Mouse (Mus musculus) adrenal gland, postnatal 36 days (tissue): ENCODE measurements at regions not wholly inside any gene's neighbourhood (a gene's known extent, or its start where the extent isn't known, plus 50 kb on each side); places are given as distances from the start of the nearest gene placed in this dataset.

ENCODE experiments used
- DNase-seq, 2 experiments: peaks; one replicate each; pipeline ENCODE4 v3.0.0; 2021; ENCODE audit warnings: mixed read lengths in 1 of 2

DNA sequence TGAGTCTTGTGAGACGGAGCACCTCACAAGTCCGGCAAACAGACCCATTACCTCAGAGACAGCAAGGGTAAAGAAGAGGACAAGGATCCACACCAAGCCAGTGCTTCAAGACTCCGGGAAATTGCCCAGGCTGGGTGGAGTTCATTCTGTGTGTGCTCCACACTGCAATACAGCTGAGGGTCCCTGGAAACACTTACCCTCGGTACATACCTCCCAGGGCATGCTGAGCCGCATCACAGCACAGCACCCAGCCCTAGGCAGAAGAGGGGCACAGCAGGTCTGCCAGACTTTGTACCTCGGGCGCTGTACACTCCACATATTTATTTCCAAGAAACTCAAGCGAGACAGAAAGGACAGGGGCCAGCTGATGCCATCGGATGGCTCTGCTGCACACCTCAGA lies 54.5 kb upstream of the Cmc1 start:
- DNase-seq = no peak

DNA sequence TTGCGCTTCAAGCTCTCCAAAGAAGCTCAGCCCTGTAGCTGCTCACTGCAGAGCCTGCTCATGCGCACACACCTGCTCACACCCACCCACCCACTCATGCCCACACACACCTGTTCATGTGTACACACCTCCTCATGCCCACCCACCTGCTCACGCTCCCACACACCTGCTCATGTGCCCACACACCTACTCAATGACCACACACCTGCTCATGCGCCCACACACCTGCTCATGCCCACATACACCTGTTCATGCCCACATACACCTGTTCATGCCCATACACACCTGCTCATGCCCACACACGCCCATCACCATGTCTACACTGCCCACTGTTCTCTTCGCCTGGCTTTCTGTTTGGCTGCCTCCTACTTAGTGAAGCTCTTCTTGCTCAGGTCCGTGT lies 56.5 kb upstream of the Cmc1 start:
- DNase-seq = no peak

DNA sequence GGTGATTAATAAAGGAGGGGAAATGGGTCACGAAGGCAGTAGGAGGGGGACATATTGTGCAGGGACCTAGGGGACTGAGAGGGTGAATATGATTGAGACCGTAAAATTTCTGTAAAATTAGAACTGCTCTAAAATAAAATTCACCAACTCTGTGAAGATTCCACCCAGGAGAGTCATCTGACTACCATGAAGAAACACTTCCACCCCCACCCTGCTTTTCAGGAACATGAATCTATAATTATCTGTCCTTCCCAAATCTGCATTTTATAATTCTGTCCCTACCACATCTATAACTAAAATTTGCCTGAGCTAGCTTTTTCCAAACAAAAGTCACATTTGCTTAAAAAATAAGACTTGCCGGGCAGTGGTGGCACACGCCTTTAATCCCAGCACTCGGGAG lies 69.7 kb upstream of the Cmc1 start:
- no peak for DNase-seq

DNA sequence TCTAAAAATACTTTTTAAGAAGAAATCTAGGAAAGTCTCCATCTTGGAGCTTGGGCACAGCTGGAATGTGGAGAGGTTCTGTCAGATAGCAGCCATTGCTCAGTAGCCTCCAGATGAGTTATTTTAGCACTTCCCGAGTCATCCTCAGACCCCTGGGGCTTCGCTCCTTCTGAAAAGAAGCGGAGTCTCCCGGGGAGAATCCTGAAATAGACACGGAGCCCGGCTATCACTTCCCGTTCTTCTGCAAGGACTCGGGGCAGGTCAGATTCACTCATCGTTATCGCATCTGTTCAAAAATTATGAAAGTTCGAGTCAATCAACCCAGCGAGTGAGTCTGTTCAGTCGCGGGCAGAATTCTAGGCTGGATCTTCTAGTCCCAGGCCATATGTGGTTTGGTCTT lies 71.2 kb upstream of the Cmc1 start:
- no peak for DNase-seq

DNA sequence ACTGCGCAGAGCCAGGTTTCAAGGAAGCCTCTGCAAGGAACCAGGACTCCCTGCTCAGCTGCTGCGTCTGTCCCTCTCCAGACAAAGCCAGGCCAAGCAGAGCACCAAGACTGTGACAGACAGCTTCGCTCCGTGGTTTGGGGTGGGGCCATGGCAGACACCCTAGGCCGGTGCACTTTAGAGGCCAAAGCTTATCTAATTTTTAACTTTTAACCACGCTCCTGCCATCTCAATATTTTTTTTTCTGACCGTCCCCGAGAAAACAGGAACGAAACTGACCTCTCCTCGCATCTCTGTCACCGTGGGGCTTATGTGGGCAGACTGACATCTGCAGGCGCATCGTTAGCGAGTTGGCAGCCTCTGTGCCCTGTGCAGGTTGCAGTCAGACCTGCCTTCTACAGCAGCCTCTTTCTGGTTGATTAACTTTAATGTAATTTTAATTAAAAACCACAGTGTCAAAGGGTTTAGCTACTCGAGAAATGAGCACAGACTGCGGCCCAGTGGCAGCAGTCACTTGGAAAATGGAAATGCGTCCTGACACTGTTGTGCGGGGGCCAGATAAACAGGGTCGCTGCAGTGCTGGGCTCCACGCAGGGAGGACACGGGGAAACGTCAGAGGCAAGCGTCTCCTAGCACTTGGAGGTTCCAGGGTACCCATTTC lies 77.6 kb upstream of the Cmc1 start:
- DNase-seq = no peak

DNA sequence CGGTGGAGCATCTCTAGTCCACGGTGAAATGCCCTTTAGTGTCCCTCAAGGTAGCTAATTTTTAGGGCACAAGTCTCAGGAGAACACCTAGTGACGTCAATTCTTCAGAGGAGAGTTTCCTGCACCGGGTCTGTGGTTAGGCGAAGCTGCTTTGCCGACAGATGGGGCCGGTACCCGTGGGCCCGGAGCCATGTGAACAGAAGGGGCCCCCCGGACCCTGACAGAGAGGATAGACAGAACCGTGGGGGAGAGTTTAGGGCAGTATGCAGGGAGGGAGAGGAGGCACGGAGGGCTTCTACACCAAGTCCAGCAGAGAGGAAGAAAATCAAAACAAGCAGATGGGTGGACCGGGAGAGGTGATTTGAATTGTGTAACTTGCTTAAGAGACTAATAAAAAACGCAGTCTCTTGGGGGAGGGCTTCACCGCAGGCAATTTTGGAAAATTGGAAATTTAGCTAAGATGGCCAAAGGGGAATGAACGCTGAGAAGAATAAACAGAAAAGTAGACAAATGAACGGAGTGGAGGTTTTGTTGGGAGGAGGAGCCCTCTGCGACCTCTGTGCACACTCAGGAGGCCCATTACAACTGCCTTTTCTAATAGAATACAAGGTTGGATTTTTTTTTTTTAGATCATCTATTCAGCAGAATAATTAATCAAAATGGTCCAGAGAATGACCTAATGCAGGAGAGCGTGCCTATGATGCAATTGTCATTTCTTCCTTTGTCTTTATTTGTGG lies 78.9 kb upstream of the Cmc1 start:
- no peak for DNase-seq

DNA sequence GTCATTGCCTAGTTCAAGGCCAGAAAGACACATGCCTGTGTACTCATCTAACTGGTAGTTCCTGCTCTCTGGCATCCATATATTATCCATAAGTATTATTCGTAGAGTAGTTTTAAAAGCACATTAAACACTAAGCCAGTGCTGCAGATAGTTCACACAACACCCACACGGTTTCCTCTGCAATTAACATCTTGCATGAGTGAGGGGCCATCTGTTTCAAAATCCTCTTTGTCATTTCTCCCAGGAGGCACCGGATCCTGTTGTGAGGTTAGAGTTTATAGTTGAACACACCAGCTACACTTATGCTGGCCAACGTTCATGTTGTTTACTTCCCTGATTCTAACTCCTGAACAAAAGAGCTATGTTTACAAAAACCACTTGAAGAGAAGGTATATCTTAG lies 90.7 kb upstream of the Cmc1 start:
- DNase-seq = no peak

DNA sequence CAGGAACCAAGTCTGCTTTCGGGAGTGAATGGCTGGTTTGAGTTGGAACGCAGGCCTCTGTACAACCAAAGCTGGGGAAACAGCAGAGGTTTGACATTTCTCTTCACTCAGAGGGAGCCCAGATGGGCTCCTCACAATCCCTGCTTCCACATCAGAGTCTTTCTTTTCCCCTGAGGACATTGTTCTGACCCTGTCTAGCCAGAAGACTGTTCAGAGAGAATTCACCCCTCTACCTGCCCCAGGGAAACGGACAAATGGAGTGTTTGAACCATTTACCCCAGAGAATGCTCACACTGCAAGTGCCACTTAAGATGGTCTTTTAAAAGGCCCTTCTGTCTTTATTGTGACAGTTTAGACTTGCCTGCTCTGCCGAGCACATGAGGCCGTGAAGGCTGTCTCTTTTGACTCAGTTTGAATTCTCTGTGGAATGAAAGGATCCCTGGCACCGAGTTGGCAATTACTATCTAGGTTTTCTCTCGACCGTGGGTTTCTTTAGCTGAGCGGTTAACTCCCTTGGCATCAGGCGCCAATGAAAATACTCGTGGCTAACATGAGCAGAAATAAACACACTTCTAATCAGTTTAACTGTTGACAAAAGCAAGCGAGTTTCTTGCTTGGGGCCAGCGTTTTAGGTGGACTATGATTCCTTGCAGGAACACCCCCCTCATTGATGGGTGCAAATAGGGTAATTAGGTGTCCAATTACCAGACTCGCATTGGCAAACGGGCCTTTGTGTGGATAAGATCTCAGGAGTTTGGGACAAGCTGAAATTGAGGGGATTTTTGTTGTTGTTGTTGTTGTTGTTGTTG lies 97.0 kb upstream of the Cmc1 start:
- DNase-seq = no peak

DNA sequence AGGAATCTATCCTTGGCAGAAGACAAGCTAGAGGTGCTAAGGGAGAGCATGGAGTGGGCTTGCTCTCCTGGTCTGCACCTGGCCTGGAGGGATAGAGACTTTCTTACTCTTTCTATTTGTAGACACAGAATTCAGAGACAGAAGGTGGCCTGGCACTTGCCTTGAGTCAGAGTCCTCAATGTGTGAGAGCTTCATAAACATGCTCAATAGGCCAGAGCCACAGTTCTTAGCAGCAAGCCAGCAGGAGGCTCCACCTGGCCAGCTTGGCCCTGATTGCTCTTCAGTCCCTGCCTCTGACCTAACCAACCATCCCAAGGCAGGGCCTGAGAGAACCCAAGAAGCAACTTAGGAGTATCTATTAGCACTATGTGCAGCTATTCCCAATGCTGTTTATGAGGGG lies 103.9 kb upstream of the Cmc1 start:
- DNase-seq = no peak

DNA sequence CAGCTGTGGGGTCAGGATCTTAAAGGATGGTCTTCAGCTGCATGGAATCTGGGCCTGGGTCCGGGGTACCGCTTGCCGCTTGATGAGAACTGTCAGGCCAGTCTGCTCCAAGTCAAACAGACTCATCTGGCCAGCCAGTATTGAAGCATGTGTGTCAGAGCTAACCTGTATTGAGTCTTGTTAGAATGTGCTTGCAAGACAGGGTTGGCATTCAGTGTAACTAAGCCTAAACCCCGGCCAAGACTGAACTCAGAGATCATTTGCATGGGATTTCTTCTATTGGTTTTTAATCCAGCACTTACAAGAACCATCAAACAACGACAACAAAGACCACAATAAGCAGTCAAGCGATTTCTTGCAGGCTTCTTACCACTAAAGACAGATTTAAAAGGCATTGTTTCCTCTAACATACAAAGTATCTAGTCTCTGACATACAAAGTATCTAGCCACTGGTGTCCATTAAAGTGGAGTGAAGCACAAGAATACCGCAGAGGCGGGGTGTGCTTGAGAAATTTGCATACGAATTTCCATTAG lies 105.3 kb upstream of the Cmc1 start:
- DNase-seq = no peak

DNA sequence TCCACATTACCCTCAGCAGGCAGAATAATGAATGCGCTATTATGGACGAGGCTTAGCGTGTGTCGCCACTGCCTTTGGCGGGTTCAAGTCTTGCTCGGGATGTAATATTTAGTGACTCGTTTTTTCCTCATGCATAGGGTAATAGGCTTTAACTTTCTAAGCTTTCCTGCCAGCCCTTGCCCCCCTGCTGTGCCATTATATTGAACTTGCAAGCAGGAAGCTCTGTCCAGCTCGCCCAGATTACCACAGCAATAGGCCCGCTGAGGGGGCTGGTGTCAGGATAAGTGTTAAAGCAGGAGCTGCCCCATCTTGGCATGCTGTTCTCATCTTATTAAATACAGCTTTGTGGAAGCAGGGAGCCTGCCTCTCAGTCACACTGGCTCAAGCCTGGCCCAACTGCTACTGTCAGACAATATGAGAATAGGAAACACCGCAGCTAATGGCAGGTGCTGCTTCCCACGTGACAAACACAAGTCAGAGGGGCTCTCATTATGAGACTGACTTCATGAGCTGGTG lies 105.8 kb upstream of the Cmc1 start:
- DNase-seq = no peak

DNA sequence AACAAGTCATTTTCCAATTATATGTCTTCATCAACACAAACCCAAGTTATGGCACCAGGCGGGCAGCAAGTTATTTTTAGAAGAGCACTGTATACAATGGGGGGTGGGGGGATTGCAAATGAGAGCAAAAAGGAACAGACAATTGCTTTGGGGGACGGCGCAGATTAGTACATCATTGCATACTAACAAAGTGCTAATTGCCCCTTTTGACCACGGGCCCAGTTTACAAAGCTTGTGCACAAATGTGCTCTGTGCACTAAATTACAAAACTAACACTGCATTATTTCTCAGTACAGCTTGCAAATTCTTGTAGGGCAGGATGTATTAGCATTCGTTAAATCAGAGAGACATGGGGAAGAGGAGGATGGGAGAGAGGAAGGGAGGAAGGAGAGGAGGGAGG lies 116.3 kb upstream of the Cmc1 start:
- no peak for DNase-seq

DNA sequence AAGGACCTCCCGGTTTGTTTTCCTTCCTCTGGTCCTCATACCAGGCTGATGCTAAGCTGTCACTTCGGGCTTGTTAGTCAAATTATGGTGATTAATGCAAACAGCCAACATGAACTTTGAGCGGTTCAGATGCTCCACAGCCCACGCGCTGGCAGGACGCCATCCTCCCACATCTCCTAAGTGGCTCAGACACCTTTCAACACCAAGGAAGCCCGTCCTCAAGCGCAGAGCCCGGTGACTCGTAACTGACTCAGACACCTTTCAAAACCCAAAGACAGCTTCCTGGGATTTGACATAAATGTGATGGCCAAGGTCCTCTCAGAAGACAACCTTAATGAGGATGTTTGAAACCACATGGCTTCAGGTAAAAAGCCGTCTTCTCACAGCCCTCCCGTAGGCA lies 121.7 kb upstream of the Cmc1 start:
- no peak for DNase-seq

DNA sequence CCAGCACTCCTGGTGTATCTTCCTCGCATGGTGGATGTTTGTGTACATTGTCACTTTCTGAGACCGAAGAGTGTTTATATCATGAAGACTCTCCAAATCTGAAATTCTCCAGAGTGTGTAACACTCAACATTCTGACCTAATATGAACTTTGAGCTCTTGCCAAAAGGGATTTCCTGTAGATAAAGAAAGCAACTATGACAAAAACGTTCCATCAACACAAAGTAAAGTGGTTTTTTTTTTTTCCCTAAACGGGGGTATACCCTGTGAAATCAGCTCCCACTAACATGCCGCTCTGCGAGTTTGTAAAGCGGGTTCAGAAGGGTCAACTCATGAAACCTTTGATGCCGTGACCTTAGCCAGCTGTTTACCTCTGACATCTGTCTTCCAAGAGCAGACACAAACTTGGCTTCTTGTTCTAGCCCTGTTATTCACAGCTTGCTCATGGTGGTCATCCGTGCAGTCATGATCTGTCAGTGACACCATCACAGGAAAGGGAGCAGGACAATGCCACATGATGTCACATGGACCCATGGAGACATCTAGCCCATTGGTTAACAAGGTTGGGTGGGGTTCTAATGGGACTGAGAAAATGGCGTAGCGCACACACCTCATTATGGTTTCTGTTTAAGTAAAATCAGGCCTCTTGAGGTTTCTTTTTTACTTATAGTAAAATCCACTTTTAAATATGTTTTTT lies 122.9 kb upstream of the Cmc1 start:
- DNase-seq = peak in 1 of 2 experiments; percentile 8

DNA sequence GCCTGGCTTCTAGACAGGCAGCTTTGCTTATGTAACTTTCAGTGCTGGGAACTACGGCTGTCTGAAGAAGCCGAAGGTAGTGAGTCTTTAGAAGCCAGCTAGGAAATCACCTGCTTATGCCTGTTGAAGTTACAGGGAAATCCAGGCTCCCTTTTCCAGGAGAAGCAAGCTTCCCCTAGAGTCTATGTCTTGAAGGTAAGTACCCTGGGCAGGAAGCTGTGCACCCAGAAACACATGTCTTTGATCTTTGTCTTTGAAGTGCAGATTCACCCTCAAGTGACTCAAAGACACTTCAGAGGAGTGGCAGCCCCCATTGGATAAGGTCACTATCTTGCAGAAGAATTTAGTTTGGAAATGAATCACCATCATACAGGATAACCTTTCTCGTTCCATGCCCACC lies 135.5 kb upstream of the Cmc1 start:
- DNase-seq = no peak

DNA sequence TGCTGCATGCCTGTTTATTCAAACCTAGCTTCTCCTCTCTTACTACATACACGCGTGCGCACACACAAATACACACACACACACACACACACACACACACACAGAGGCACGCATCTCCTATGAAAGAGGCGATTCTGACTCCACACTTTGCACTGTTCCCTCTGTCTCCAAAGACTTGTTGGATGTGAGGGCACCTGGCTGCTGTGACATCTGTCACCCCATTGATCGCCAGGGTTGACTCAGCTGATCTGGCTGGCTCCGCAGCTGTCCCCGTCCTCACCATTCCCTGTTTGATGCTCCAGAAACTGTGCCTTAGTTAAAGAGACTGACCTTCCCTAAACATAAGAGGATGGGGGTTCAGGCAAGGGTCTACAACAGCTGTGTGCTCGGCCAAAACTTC lies 137.6 kb upstream of the Cmc1 start:
- DNase-seq = no peak

DNA sequence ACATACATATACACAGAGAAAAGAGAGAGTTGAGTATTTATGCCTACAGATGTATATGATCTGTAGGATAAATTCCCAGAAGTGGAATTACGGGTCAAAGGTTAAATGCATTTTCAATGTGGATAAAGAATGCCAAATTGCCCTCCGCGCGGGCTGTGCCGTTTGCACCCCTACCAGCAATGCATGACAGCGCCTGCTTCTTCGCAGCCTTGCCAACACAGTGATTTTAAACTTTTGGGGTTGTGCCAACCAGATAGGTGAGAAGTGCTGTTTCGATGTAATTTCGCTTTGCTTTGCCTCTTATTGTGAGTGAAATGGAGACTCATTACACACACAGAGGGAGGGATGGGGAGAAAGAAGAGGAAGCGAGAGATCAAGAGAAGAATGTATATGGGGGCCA lies 142.9 kb upstream of the Cmc1 start:
- DNase-seq = no peak

DNA sequence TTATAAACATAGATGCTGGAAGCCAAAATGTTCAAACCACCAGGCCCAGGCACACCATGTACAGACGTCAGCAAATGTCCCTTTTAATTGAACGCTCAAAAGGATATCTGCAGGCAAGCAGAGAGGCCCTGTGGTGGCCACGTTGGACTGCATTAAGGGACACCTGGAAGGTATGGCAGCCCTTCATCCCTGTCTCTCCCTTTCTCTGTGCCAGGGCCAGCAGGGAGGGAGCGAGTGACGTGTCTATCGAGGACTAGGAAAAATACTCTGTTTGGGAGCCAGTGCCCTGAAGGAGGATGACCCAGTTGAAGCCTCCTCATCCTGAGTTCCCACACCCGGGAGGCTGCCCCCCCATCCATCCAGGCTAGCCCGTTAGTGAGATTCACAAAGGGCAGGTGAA lies 144.0 kb upstream of the Cmc1 start:
- DNase-seq = no peak

DNA sequence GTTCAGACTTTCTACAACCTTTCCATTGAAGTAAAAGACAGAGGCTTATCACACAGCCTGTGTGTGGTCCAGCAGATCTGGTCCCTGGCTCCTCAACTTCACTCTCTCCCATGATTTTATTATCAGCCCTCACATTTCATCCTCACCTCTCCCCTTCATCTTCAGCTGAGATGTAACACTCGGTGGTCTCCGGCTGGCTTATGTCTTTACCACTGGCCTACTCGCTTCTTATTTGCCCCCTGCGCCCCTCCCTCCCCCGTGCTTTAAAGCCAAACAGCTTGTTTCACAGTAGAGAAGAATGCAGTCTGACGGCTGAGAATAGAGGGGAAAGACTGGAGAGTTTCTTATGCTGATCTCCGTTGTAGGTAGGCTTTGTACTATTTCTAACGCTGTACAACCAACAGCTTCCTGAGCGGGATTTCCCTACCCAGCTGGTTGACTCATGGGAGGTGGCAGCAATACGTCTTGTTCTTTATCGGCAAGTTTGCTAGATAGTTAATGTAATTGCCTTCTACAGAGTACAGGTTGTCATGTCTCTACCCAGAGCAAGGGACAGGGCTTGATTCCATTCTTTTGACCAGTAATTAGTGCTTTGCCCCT lies 152.9 kb upstream of the Cmc1 start:
- DNase-seq = no peak

DNA sequence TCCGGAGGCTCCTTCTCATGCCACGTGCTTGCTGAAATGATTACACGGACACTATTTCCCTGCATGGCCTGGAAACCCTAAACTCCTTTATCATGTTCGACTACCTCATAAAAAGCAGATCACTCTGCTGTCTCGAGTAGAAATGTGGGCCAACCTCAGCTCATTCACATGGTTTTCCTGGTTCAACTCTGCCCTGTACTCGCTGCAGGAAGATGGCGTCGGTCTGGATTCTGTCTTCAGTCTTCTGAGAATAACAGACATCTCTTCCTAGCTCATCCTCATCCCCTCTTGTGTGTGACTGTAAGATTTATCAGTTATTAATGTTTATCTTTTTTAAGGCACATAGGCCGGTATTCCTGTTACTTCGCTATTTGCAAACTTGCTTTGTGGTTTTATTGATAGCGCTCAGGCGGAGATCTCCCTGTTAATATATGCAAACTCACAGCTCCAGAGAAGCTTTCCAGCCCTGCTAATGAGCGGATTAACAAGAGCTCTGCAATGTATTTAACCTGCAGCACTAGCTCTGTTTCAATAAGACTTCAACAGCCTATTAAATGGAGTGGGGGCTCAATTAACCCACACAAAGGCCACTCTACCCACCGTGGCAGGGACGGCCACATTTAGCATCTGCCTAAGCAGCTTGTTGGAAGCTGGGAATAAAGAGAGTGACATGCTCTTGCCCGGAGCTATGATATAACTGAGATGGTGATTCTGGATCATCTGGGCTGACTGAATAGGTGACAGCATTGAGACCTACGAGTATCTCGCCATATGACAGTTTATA lies 159.5 kb upstream of the Eomes start:
- no peak for DNase-seq

DNA sequence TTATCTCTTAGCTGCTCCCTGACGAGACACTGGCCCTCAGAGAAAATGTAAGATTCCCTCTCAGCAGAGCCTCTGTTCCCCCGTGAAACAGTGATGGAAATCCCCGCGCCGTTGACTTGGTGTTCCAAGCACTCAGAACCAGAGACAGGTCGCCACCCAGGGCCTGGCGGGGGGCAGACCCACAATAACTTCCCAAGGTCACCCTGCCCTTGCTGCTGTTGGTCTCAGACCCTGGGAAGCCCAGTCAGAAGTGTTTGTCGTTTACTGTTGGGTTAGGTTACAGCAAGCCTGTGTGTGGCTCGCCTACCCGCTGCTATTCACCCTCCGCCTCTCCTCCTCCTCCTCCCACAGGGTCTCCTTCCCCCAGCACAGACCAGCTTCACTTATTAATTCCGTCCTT lies 154.2 kb upstream of the Eomes start:
- no peak for DNase-seq
